Mouse (Mus musculus): ENCODE results near the gene Fhl3.

The Fhl3 gene

DNA sequence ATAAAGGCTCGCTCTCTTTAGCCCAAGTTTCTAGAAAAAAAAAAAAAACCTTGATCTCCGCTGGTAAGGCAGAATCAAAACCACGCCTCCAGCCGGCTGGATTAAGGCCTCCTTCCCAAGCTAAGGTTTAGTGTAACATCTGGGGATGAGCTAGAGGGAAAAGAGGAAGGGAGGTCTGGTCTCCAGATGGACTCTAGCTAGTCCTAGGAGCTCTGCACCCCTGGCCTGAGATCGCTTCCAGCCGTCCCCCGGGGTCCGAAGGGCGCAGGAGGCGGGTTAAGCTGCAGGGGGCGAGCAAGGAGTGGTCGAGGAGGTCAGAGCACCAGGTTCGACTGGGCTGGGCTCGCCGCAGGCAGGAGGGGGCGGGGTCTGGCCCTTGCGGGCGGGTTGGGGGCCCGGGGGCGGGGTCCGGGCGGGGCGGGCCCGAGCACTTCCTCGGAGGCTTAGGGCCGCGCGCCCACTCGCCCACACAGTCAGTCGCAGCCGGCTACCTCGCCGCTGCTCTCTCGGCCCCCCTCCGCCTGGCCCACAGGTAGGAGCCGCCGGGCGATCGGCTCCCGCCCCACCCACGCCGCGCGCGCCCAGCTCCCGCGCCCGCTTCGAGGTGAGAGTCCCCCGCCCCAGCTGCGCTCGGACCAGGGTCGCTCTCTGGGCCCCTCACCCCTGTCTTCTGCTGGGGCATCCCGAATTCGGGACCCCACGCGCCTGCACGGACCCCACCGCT lies at the start of gene Fhl3:
Fhl3 (plus strand) TSS at position 454 of the 724 bp plus-strand sequence.
- peak; percentile 83 for DNase-seq (ENCODE audit: extremely low spot score, low spot score)

DNA sequence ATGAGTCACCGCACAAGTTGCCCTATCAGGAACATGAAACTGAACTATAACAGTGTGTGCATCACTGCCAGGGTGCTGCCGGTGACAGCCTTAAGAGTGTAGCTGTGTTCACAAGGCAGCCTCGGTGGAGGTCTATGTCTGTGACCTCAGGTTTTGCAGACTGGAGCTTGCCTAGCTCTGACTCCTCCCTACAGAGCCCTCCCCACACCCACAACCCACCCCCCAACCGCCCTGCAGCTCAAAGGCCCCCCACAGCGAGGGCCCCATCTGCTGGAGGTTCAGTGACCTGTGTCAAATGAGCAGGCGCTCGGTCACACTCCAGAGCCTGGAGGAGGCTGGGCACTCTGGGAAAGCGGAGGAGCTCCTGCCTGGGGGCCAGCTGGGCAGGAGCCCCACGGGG lies 47.6 kb upstream of the Fhl3 start:
- peak; percentile 81 for DNase-seq (ENCODE audit: extremely low spot score, low spot score)

DNA sequence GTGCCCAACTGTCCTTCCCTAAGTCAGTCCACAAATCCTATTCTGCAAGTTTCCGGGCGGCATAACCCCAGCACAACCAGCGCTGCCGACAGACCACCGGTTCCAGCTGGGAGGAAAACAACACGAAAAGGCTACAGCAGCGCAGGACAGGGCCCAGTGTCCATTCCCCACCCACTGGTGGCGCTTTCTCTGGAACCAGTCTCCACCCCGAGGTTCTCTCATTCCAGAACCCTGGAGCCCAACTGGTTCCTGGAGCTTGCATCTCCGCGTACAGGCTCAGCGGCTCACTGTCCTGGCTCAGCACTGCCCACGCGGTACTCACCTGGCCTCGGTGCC lies 44.0 kb upstream of the Fhl3 start, which contains the start of gene Pou3f1:
Pou3f1 (plus strand) TSS at position 290 of the 336 bp plus-strand sequence.
- no peak for DNase-seq (ENCODE audit: extremely low spot score, low spot score)

DNA sequence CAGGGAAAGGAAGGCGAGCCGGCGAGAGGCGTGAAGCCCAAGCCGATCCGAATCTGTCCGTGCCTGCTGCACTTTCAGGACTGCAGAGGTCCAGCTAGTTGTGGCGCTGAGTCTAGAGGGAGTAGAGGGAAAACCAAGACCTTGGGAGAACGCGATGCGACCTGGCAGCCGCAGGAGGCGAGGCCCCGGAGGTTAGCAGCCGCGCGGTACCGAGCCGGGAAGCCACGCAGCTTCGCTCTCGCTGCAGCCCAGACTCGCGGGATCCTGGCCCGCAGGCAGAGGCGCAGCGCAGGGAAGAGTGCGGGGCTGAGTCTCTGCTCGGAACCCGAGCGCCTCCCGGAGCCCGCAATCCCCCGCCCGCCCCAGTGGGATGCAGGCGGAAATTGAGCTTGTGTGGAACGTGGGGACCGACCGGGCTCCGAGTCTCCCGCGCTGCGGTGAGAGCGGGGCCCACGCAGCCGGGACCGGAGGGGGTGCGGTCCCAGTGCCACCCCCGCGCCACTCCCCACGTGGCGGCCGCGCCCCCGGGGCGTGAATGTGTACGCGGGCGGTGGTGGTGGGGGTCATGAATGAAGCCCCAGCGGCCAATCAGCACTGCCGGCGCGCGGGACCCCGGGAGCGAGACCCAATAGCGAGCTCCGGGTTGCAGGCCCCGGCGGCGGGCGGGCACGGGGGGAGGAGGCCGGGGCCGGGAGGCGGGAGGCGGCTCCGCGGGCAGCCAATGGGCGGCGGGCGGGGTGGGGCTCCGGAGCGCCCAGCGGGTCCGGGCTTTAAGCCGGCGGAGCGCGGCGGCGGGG lies 43.4 kb upstream of the Fhl3 start:
- DNase-seq (ENCODE audit: extremely low spot score, low spot score): peak; percentile 91

DNA sequence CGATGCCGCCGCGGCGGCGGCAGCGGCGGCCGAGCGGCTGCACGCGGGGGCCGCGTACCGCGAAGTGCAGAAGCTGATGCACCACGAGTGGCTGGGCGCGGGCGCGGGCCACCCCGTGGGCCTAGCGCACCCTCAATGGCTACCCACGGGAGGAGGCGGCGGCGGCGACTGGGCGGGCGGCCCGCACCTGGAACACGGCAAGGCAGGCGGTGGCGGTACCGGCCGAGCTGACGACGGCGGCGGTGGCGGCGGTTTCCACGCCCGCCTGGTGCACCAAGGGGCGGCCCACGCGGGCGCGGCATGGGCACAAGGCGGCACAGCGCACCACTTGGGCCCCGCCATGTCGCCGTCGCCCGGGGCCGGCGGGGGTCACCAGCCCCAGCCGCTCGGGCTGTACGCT lies 42.7 kb upstream of the Fhl3 start:
- DNase-seq (ENCODE audit: extremely low spot score, low spot score): no peak

DNA sequence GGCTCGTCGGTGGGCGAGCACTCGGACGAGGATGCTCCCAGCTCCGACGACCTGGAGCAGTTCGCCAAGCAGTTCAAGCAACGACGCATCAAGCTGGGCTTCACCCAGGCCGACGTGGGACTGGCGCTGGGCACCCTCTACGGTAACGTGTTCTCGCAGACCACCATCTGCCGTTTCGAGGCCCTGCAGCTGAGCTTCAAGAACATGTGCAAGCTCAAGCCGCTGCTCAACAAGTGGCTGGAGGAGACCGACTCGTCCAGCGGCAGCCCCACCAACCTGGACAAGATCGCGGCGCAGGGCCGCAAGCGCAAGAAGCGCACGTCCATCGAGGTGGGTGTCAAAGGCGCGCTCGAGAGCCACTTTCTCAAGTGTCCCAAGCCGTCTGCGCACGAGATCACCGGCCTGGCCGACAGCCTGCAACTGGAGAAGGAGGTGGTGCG lies 42.1 kb upstream of the Fhl3 start:
- peak; percentile 72 for DNase-seq (ENCODE audit: extremely low spot score, low spot score)

DNA sequence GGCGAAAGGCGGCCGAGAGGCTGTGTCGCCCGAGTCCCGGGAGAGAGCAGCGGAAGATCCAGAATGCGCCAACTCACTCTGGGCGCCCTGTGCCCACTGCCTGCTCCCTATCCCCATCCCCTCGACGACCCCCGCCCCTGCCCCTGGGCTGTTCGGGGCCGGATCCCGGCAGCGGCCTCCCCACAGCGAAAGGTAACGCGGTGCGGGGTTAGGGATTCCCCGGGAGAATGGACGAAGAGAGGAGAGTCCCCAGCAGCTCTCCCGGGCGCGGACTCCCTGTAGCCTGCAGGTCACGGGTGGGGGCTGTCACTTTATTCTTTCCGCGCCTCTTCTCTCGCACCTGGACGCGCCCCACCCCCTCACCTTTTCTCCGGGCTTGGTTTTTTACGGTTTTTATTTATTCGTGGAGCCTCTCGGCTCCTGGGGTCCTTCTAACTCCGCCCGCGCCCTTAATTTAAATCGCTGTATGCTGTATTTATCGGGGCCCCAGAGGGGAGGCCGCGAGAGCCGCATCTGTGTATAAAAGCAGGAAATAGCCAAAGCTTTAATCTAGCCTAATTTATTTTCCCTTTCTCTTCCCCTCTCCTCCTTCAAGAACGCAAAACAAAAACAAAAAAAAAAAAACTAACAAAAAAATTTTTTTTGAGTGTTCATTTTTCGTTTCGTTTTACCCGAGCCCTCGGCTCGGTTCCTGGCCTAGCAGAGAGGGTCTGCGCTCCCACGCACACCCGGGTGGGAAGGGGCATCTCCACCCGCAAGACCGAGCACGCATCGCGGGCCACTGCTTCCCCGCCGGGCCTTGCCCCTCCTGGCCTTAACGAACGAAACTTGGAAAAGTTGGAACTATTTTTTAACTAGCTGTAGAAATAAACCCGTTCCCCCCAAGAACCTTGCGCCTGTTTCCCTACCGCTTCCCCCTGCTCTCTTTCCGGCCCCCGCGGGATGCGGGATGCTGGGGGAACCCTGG lies 41.0 kb upstream of the Fhl3 start:
- DNase-seq (ENCODE audit: extremely low spot score, low spot score): peak; percentile 71

DNA sequence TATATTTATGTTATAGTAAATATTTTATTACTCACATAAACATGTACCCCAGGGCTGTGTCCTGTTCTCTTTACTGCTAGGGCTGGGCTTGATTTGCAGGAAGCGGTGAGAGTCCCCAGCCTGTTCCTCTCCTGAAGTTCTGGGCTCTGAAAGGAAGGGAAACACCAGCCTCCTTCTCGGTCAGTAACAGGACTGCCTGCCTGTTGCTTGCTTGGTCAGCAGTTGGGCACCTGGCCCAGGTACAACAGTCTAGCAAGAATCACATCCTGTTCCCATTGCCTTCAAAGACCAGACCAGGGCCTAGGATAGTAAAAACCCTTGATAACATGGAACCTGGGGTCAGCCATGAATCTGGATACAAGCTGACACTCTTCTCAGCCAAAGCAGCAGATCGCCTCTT lies 39.9 kb upstream of the Fhl3 start:
- no peak for DNase-seq (ENCODE audit: extremely low spot score, low spot score)

DNA sequence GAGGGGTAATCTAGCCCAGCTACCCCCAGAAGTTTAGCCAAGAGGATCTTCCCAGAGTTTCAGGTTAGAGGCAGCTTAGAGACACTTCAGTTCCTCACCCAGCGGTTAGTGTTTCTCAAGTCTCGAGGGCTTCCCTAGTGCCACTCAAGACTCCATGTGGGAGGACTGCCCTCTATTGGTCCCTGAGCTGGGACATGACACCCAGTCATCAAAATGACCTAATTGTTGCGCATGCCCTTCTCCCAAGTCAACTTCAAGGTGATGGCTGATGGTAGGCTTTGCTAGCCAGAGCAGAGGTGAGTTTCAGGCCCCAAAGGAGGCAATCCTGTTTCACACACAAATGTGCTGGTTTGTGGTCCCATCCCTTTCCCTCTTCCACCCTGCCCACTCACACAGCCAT lies 37.5 kb upstream of the Fhl3 start:
- no peak for DNase-seq (ENCODE audit: extremely low spot score, low spot score)

DNA sequence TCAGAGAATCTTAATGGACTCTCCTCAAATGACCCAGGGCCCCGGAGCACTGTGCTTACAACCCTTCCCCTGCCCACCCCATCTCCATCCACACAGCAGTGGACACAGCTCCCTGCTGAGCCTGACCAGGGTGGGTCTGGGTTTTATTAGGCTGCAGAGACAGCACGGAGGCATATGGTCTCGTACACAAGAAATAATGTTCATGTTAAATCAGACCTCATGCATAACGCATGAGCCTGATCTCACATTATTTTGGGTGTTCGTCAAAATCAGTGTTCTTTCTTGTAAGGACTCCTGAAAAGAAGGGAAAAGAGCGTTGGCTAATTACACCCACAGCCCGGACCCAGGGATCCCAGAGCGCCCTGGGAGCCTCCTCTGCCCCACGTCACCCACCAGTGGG lies 36.3 kb upstream of the Fhl3 start:
- DNase-seq (ENCODE audit: extremely low spot score, low spot score): no peak

DNA sequence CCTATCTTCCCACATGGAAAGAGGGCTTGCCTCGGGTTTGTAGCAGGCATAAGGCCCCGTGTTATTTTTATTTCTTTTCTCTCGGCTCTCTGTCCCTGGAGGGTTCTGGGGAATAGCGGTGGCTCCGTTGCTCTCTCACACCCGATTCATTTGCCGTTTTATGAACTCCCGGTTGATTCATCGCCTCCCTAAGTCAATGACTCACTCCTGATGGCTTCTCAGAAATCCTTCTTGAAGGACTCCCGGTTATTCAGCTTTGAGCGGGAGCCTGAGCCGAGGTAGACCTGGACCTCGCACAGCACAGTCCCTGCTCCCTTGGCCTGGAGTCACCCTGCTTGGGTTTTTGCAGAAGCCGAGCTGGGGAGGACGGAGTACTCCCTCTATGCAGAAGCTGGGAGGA lies 35.9 kb upstream of the Fhl3 start:
- no peak for DNase-seq (ENCODE audit: extremely low spot score, low spot score)

DNA sequence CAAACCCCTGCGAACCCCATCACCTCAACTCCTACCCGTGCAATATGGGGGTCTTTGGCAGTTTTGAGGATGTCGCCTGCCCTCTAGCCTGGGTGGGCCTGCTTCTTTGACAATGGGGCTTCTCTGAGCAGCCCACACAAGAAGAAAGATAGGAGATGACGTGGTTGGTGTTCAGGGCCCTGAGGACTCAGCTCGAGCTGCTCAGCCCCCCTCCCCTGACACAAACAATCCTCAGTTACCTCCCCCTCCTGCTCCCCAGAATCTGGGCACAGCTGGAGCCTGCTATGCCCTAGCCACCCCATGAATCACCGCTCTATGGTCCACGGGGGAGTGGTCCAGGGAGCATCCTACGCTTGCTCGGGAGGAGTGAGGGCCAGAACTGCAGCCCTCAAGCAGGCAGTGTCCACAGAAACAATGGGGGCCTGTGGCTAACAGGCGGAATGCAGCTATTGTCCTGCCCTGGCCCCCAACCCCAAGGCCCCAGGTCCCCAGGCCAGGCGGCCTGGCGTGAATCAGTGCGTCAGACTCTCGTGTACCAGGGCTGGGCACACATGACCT lies 32.9 kb upstream of the Fhl3 start:
- DNase-seq (ENCODE audit: extremely low spot score, low spot score): no peak

DNA sequence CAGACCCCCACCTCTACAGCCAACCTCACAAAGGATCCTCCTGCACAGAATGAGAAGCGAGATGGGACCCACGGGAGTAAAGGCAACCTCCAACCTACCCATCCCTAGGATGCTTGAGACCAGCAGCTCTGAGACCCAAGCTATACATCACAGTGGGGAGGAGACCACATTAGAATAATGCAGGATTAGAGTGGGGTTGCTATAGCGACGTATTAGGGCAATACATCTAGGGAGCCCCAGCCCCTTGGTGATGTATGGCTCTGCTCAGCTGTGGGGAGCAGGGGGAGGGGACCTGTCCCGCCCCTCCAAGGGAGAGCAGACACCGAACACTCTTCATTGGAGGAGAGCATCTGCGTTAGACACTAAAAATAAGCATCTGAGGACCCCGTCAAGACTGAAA lies 32.4 kb upstream of the Fhl3 start:
- DNase-seq (ENCODE audit: extremely low spot score, low spot score): no peak

DNA sequence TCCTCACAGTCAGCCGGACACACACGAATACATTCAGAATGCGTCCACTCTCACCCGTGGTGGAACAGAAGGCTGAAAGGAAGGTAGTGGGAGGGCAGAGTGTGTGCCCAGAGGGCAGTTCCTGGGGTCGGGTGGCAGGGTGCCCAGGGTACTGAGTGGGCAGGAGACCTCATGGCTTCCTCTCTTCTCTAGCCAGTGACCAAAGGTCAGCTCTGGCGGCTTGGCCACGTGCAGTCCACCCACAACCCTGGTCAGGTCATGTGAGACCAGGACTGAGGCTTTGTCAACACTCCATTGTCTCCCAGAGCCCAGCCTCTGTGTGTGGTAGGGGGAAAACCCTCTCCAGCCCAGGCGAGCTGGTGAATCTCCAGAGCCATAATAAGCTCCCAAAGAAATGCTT lies 30.3 kb upstream of the Fhl3 start:
- peak; percentile 12 for DNase-seq (ENCODE audit: extremely low spot score, low spot score)

DNA sequence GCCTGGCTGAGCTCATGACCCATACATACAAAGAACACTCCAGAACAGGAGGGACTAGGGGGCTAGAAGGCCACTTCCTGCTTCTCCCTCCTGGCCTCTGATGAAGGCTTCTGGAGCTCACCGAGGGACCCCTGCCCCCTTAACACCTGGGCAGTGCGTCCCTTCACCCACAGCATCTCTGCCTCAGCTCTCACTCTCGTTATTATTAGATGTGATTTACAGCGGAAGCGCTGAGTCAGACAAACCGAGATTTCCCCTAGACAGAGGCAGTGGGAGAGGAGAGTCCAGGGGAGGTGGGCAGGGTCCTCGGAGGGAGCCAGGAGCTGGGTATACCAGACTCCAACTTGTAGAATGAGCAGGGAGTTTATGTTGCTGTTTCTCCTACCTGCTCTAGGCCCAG lies 28.9 kb upstream of the Fhl3 start:
- DNase-seq (ENCODE audit: extremely low spot score, low spot score): peak; percentile 23

DNA sequence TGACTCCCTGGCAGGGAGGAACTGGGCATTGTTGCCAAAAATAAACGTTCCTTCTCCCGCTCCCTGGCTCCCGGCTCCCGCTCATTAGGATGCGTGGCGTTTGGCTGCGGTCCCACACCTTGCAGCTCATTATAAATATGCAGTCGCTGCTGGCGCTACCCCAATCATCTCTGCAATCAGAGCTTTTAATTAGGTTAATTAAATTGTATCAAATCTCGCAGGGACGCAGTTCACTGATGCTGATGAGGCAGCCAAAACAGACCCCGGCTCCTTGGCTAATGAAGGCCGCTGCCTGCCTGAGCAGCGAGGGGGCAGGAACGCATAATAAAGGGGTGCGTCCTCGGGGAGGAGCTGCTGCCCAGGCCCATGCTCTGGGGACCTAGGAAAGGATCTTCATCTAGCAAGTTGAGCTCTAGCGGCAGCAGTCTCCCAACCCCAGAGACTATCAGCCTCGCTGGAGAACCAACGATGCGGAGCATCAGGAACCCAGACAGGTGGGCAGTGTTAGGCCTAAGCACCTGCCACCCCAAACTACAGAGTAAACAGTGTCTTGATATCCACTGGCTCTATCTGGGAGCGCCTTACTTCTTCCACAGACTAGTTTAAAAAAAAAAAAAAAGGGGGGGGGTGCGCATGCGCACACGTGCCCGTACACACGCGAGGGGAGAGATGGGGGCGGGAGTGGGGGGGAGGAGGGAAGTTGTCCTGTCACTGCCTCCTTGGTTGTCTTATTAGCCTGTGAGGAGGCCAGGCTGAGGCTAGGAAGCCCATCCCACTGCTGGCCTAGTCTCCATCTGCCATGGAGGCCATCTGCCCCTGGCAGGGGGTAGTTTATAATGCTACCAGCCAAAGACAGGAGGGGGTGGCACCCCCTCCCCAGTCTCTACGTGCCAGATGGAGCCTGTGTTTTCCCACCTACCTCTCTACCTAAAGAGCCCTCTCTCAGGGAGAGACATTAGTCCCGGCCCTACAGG lies 27.9 kb upstream of the Fhl3 start:
- DNase-seq (ENCODE audit: extremely low spot score, low spot score): peak; percentile 40

DNA sequence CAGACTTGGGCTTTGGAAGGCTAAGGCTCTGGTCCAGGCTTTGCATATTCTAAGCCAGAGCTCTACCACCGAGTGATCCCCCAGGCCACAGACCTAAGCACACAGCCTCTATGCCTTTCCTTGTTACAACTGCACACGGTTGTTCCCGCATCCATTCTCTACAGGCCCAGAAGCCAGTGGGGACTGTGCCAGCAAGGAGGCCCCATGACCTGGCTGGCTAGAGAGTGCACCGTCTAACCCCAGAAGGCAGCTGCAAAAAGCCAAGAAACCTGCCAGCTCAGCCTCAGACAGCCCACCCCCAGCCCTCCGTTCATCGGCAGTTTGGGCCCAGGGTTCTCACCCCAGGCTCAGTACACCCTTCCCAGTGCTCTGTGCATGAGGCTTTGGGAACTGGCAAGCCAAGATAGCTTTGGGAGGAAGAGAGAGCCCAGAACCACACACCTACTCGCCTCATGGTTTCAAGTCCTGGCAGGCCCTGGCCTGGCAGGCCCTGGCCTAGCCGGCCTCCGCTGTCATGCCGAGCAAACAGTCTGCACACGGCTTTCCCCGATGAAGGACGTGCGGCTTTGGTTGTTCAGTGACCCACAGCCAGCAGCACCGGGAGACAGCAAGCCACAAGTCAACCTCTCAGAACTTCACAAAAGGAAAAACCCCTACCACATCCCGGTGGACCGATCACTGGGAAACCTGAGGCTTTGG lies 26.0 kb upstream of the Fhl3 start:
- DNase-seq (ENCODE audit: extremely low spot score, low spot score): peak; percentile 22

DNA sequence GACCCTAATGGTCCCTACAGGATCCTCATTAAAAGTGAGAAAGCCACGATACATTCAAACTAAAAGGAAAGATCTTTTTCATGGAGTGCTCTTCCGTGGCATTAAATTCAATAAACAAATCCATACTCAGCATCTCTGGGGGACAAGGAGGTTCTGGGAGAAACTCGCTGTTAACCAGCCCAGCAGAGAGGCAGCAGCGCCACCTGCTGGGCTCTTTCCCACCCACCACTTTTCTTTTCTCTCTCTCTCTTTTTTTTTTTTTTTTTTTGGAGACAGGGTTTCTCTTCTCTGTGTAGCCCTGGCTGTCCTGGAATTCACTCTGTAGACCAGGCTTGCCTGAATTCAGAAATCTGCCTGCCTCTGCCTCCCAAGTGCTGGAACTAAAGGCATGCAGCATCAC lies 25.5 kb upstream of the Fhl3 start:
- DNase-seq (ENCODE audit: extremely low spot score, low spot score): peak; percentile 62

DNA sequence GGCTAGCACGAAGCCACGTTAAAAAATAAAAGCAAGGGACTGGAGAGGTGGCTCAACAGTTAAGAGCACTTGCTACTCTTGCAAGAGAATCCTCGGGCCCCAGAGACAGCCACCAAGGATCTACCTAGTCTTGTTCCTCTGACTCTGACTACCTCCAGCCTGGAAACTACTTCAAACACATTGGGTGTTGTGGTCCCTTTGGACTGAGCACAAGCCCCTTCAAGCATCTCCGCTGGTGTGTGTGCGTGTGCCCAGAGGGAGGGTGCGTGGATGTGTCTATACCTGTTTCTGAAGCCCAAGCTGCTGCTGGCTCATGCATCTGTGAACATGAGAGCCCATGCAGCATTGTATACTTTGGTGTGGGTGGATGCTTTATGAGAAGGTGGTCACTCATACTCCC lies 24.5 kb upstream of the Fhl3 start:
- peak; percentile 12 for DNase-seq (ENCODE audit: extremely low spot score, low spot score)

DNA sequence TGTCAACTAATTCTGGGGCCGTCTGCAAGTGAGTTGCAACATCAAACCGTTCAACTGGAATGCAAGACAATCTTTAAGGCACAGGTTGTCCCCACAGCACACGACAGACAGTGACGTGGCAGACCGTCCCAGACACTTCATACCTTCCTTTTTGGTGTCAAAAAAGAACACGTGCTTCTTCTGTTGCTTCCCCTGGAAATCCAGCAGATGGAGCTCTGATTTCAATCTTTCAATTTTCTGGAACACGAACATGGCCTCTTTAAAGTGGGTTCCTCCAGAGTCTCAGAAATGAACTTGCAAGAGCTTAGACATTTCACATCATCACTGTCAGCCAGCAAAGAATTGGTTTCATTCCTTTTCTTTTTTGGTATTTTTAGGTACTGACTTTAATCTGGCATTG lies 18.2 kb upstream of the Fhl3 start:
- peak; percentile 14 for DNase-seq (ENCODE audit: extremely low spot score, low spot score)
